Mouse (Mus musculus) ES-Bruce4 (cell line): ENCODE results near the gene Prelp. TPM values are rescaled to one million over a fixed set of nuclear protein-coding genes. Genes with fewer than 3 reads are reported as not detected.
"Not testable (repeated sequence)": the region's sequence is repeated elsewhere in the genome, so short reads cannot be mapped to it uniquely, and the experiment has no call there.

Experiments
- H3K27ac ChIP-seq: 2 replicates; pipeline ENCODE4 v1.5.1; 2012; ENCODE audit warnings: low read length, inconsistent platforms; ENCODE audit not compliant: insufficient read depth
- H3K27me3 ChIP-seq: 2 replicates; pipeline ENCODE4 v1.6.1; 2012; ENCODE audit warnings: mild to moderate bottlenecking, low read length, inconsistent platforms; ENCODE audit not compliant: control insufficient read depth, poor library complexity, insufficient read depth, severe bottlenecking
- H3K36me3 ChIP-seq: 2 replicates; pipeline ENCODE4 v1.6.1; 2012; ENCODE audit warnings: inconsistent platforms, mild to moderate bottlenecking, low read length, moderate library complexity; ENCODE audit not compliant: control insufficient read depth, poor library complexity, insufficient read depth, severe bottlenecking
- H3K4me1 ChIP-seq: one replicate; pipeline ENCODE4 v1.8.1; 2011; ENCODE audit warnings: low read length; ENCODE audit not compliant: control insufficient read depth, insufficient read depth
- H3K4me3 ChIP-seq: 2 replicates; pipeline ENCODE4 v1.5.1; 2011; ENCODE audit warnings: low read depth, mild to moderate bottlenecking, low read length
- H3K9ac ChIP-seq: 2 replicates; pipeline ENCODE4 v1.6.1; 2012; ENCODE audit warnings: low read depth, mild to moderate bottlenecking, inconsistent platforms; ENCODE audit not compliant: poor library complexity, severe bottlenecking
- H3K9me3 ChIP-seq: replicated peaks from 2 replicates; pipeline ENCODE4 v1.6.1; 2012; ENCODE audit warnings: mild to moderate bottlenecking, low read length, inconsistent platforms; ENCODE audit not compliant: control insufficient read depth, poor library complexity, insufficient read depth, severe bottlenecking
- CTCF ChIP-seq: IDR thresholded peaks from one replicate; pipeline ENCODE4 v1.8.1; 2011; ENCODE audit warnings: low read depth, low read length
- EP300 ChIP-seq: IDR thresholded peaks from 2 replicates; pipeline ENCODE4 v1.6.1; 2011; ENCODE audit warnings: low read depth, low read length; ENCODE audit not compliant: insufficient read depth
- POLR2A ChIP-seq: IDR thresholded peaks from one replicate; pipeline ENCODE4 v1.8.1; 2011; ENCODE audit warnings: low read length; ENCODE audit not compliant: insufficient read depth
- polyA plus RNA-seq: library from polyadenylated mRNA; stranded (reverse); fragments of >200 nt; gene quantifications from 2 replicates; pipeline ENCODE4 v1.2.4, GENCODE M21; 2011; ENCODE audit warnings: low read depth; ENCODE audit not compliant: missing spikeins, insufficient read depth, insufficient read length

The Prelp gene
- polyA plus RNA-seq, 1 experiment: not detected

GRCm38 (mm10) chr1:133964742-133965141 is 43.5 kb upstream of the Prelp start:
- Histone ChIP-seq H3K9ac (no peak overlapping the region), H3K4me3 (no peak overlapping the region), H3K27me3 (no peaks in the 10 kb centered on the region), H3K4me1 (no peaks in the 10 kb centered on the region), H3K9me3 (no peaks in the 10 kb centered on the region), H3K36me3 (no peaks in the 10 kb centered on the region), H3K27ac (no peak overlapping the region)
- TF ChIP-seq EP300 (no peak), CTCF (no peak), POLR2A (no peak)

DNA sequence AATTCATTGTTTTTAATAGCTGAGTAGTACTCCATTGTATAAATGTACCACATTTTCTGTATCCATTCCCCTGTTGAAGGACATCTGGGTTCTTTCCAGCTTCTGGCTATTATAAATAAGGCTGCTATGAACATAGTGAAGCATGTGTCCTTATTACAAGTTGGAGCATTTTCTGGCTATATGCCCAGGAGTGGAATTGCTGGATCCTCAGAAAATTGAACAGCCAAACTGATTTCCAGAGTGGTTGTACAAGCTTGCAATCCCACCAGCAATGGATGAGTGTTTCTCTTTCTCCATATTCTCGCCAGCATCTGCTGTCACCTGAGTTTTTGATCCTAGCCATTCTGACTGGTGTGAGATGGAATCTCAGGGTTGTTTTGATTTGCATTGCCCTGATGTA is 42.4 kb upstream of the Prelp start:
- not testable (repeated sequence) for H3K27ac ChIP-seq, H3K9me3 ChIP-seq, H3K9ac ChIP-seq, H3K4me1 ChIP-seq, H3K36me3 ChIP-seq, H3K27me3 ChIP-seq, H3K4me3 ChIP-seq

GRCm38 (mm10) chr1:133963128-133963527 is 41.9 kb upstream of the Prelp start:
- H3K36me3 ChIP-seq, H3K9ac ChIP-seq, H3K4me3 ChIP-seq, H3K9me3 ChIP-seq, H3K27ac ChIP-seq, H3K27me3 ChIP-seq, H3K4me1 ChIP-seq: not testable (repeated sequence)

DNA sequence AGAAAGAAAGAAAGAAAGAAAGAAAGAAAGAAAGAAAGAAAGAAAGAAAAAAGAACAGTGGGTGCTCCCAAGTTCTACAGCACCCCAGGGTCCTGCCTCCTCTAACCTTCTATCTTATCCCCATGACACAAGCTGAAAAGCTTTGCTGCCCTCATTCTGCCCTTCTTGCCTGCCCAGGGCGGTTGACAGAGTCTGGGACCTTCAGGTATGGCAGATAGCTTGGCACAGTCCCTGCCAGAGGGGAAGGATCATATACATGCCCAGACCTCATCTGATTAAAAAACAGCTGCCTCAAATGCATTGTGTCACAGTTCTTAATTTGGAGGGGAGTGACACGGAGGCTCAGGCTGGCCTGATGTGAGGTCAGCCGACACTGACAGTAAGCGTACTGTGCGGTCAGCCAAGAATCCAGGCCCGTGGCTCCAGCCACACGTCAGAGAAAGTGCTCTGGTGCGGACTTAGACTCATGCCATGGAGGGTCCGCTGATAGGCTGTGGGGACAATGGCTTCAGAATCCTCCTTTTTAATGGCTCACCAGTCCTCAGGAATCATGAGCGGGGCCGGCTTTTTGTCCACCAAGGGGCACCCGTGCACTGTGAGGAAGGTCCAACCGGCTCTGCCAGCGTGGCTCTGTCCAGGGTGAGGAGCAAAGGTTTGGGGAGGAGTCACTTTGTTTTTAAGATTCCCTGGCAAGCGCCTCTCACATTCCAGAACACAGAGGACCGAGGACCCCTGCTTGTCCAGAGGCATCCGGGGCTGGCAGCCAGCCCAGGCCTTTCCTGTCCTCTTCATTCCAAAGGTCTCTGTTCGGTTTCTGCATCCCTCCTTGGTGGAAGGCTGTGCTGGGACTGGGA is 40.3 kb upstream of the Prelp start:
- H3K9ac ChIP-seq: no peak overlapping the region
- no peak overlapping the region for H3K27ac ChIP-seq
- no peaks in the 10 kb centered on the region for H3K9me3 ChIP-seq
- H3K27me3 ChIP-seq: no peaks in the 10 kb centered on the region
- H3K36me3 ChIP-seq: no peaks in the 10 kb centered on the region
- TF ChIP-seq POLR2A (no peak), EP300 (no peak), CTCF (no peak)
- H3K4me3 ChIP-seq: no peak overlapping the region
- no peaks in the 10 kb centered on the region for H3K4me1 ChIP-seq

DNA sequence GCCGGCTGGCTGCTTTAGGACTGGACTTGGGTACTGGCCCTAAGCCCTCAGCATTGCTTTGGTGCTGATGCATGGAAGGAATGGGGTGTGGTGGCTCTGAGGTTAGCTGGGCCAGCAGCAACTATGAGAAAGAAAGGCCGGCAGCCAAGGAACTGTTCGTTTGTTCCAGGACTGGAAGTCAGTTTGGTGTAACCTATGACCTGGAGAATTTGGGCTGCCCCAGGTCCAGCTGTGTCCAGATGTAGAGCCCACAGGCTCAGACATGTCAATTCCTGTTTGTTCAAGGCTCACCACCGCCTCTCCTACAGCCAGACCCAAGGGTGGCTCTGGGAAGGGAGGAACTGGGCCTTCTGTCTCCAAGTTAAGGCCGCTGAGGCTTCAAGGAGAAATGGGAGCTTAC is 38.3 kb upstream of the Prelp start:
- H3K9me3 ChIP-seq: no peaks in the 10 kb centered on the region
- no peaks in the 10 kb centered on the region for H3K27me3 ChIP-seq
- H3K27ac ChIP-seq: no peak overlapping the region
- no peaks in the 10 kb centered on the region for H3K36me3 ChIP-seq
- no peak overlapping the region for H3K4me3 ChIP-seq
- no peak overlapping the region for H3K9ac ChIP-seq
- TF ChIP-seq POLR2A (no peak), EP300 (no peak), CTCF (no peak)
- no peaks in the 10 kb centered on the region for H3K4me1 ChIP-seq

DNA sequence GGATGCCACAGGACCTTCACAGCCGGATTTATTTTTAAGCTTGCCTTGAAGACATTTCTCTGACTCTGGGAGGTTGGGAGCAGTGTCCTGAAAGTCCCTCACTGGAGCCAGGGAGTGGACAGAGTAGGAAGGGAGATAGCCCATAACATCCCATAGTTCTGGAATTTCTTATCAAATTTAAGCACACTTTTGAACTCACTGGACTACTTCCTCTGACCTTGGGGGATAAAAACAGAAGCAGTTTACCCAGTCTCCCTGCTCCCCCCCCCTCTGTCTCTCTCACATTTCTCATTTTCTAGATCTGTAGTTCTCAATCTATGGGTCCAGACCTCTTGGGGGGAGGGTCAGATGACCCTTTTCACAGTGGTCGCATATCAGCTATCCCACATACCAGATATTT is 32.8 kb upstream of the Prelp start:
- H3K9ac ChIP-seq: no peak overlapping the region

More for the DNA sequence above, 32.8 kb upstream of the Prelp start:
- no peak overlapping the region for H3K27ac ChIP-seq
- TF ChIP-seq POLR2A: no peak
- TF ChIP-seq EP300: no peak
- TF ChIP-seq CTCF: no peak
- H3K36me3 ChIP-seq: no peaks in the 10 kb centered on the region
- H3K27me3 ChIP-seq: no peaks in the 10 kb centered on the region
- no peak overlapping the region for H3K4me3 ChIP-seq
- no peaks in the 10 kb centered on the region for H3K9me3 ChIP-seq
- peaks cover 2% of the 10 kb centered on the region for H3K4me1 ChIP-seq
